Mouse (Mus musculus) hindbrain, embryonic 11.5 days (tissue): ENCODE data around the gene Rcan3. TPM values are rescaled to one million over a fixed set of nuclear protein-coding genes. Genes with fewer than 3 reads are reported as not detected.

ENCODE experiments used
- ATAC-seq: fragments of 200-750 bp; cut with Nextera tagmentation; 2 replicates; pipeline ENCODE4 v1.8.0; 2017; ENCODE audit warnings: mild to moderate bottlenecking, moderate TSS enrichment, moderate library complexity; ENCODE audit not compliant: low FRiP score
- DNase-seq: peaks from one replicate; pipeline ENCODE4 v3.0.0-alpha.2; 2015; ENCODE audit warnings: low spot score
- H3K27ac ChIP-seq: fragments of 300-500 bp; sonication (generic); 2 replicates; pipeline ENCODE4 v1.5.1; 2014; ENCODE audit warnings: mild to moderate bottlenecking, low read depth, low read length
- H3K27me3 ChIP-seq: fragments of 300-500 bp; sonication (generic); 2 replicates; pipeline ENCODE4 v1.6.1; 2014; ENCODE audit warnings: mild to moderate bottlenecking, low read length, moderate library complexity, mixed read lengths; ENCODE audit not compliant: control insufficient read depth, insufficient read depth
- H3K36me3 ChIP-seq: fragments of 300-500 bp; sonication (generic); 2 replicates; pipeline ENCODE4 v1.6.1; 2014; ENCODE audit warnings: mild to moderate bottlenecking, low read length, moderate library complexity, mixed read lengths; ENCODE audit not compliant: control insufficient read depth, insufficient read depth
- H3K4me1 ChIP-seq: fragments of 300-500 bp; sonication (generic); replicated peaks from 2 replicates; pipeline ENCODE4 v1.6.1; 2014; ENCODE audit warnings: low read length, mixed read lengths; ENCODE audit not compliant: control insufficient read depth, insufficient read depth
- H3K4me2 ChIP-seq: fragments of 300-500 bp; sonication (generic); replicated peaks from 2 replicates; pipeline ENCODE4 v1.6.1; 2014; ENCODE audit warnings: mild to moderate bottlenecking, low read depth, low read length
- H3K4me3 ChIP-seq: fragments of 300-500 bp; sonication (generic); 2 replicates; pipeline ENCODE4 v1.5.1; 2014; ENCODE audit warnings: low read depth, low read length
- H3K9ac ChIP-seq: fragments of 300-500 bp; sonication (generic); 2 replicates; pipeline ENCODE4 v1.6.1; 2014; ENCODE audit warnings: low read depth, low read length
- H3K9me3 ChIP-seq: fragments of 300-500 bp; sonication (generic); 2 replicates; pipeline ENCODE4 v1.6.1; 2016; ENCODE audit warnings: low read length; ENCODE audit not compliant: control insufficient read depth
- WGBS: fragments of 180-500 bp; shearing (Covaris S2); extraction: QIAGEN DNeasy Blood & Tissue Kit; methylation state at CpG from one replicate; pipeline ENCODE4 v1.1.7; 2014; 5-methylcytosine and 5-hydroxymethylcytosine counted together
- polyA plus RNA-seq: library from polyadenylated mRNA; unstranded; fragments of >200 nt; fragmentation: Nextera tagmentation; extraction: Ambion mirVana; gene quantifications from 2 replicates; pipeline ENCODE4 v1.2.1, GENCODE M21; 2014

The Rcan3 gene
- polyA plus RNA-seq, 1 experiment from 2014 or later, result 13.9 TPM

DNA sequence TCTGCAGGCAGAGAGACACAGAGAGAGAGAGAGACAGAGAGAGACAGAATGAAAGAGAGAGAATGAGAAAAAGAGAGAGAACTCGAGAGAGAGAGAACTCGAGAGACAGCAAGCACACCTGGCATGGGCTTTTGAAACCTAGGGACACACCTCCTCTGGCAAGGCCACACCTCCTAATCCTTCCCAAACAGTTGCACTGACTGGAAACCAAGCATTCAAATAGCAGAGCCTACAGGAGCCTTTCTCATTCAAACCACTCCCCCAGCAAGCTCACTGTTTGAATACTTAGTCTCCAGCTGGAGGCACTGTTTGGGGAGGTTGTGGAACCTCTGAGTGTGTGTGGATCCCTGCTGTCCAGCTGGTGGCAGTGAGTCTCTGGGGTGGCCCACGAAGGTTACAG is 40.9 kb downstream of the Rcan3 start:
- WGBS, result 65% methylated on average over 3 of the region's 3 CpGs
- peaks cover 2% of the 10 kb centered on the region; the same call in 1 of the 2 replicates for H3K4me1 ChIP-seq
- H3K9me3 ChIP-seq, result no peaks in the 10 kb centered on the region
- H3K4me3 ChIP-seq, result no peak overlapping the region
- ATAC-seq (no peak), DNase-seq (no peak)
- H3K4me2 ChIP-seq, result no peak overlapping the region
- H3K27me3 ChIP-seq, result peaks cover 13% of the 10 kb centered on the region
- no peaks in the 10 kb centered on the region for H3K36me3 ChIP-seq
- H3K9ac ChIP-seq, result no peak overlapping the region
- H3K27ac ChIP-seq, result no peak overlapping the region

DNA sequence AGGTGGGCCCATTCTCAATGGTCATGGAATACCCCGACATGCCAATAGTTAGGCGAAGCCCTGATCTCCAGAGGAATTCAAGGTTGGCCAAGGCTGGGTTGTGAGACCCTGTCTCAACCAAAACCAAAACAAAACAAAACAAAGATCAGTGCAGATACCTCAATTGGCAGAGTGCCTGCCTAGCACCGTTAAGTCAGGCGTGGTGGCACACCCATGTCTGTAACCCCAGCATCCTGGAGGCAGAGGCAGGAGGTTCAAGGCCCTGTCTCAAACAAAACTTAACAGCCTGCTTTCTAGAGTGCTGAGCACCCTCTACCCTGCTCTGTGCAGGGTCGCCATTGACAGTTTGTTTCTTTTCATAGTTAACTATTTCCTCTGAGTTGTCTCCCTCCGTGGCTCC is 42.6 kb downstream of the Rcan3 start:
- Histone ChIP-seq H3K4me1 (no peaks in the 10 kb centered on the region), H3K36me3 (no peaks in the 10 kb centered on the region), H3K4me2 (no peak overlapping the region), H3K9me3 (no peaks in the 10 kb centered on the region), H3K27ac (no peak overlapping the region), H3K4me3 (no peak overlapping the region), H3K27me3 (no peaks in the 10 kb centered on the region), H3K9ac (no peak overlapping the region)
- ATAC-seq (no peak), DNase-seq (no peak)
- WGBS, result 74% methylated on average over 6 of the region's 6 CpGs

DNA sequence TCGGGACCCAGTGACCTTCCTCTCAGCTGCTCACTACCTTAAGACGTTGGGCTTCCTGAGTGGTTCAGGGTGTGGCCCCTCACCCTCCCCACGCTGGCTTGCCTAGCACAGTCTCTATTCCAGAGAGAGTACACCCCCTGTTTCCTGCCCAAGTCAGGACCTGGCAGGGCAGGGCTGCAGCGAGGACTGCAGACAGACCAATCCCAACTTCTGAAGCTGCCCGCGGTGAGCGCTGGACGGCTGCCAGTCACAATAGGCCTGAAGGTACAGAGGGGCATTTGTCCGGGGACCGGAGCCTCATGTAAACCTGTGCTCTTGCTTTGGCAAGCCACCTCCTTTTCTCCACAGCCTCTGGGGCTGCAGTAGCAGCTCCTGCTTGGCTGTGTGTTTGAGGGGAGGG is 48.0 kb downstream of the Rcan3 start:
- H3K4me1 ChIP-seq, result no peaks in the 10 kb centered on the region
- H3K36me3 ChIP-seq, result no peaks in the 10 kb centered on the region
- DNase-seq (no peak), ATAC-seq (no peak)
- no peak overlapping the region for H3K4me2 ChIP-seq
- H3K27ac ChIP-seq, result no peak overlapping the region
- no peak overlapping the region for H3K9ac ChIP-seq
- no peaks in the 10 kb centered on the region for H3K9me3 ChIP-seq
- H3K27me3 ChIP-seq, result no peaks in the 10 kb centered on the region
- 62% methylated on average over 10 of the region's 10 CpGs for WGBS
- H3K4me3 ChIP-seq, result no peak overlapping the region

DNA sequence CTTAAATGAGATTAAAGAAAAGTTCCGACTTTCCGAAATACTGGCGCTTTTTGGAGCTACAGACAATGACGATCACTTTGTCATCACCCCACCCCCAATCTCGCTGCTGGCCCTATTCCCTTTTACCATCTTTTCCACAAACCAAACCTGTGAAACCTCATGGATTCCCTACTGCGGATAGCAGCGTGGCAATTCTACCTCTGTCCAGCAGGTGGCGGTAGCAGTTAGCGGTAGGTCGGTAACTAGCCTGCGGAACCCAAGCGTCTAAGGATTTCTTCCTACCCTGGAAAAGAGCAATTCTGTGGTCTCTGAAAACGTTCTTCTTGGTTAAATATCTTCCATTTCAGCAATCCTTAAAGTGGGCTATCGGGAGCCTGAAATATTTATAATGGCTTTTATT is 51.3 kb downstream of the Rcan3 start:
- no peaks in the 10 kb centered on the region for H3K9me3 ChIP-seq
- no peak overlapping the region for H3K4me2 ChIP-seq
- no peak overlapping the region for H3K4me3 ChIP-seq
- ATAC-seq, result no peak
- no peak overlapping the region for H3K27ac ChIP-seq
- no peaks in the 10 kb centered on the region for H3K27me3 ChIP-seq
- peak; percentile 91 for DNase-seq
- 8% methylated on average over 14 of the region's 14 CpGs for WGBS
- no peaks in the 10 kb centered on the region for H3K4me1 ChIP-seq
- H3K9ac ChIP-seq, result no peak overlapping the region
- H3K36me3 ChIP-seq, result no peaks in the 10 kb centered on the region

DNA sequence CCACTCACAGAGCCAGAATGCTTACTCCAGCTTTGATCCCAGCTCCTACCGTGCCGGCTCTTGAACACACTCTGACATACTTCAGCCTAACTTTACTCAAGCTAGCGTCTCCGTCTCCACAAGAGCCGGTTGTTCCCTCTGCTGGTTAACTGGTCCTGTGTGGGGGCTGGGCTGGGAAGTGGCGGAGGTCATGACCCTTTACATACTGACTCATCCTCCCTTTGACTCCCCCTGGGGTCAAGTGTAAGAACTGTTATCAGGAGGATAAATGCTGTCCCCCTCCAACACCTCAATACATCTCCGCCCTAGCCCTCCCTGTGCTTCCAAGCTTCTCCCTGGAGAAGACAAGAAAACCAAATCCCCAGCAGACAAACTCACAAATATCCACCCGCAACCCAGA is 52.3 kb downstream of the Rcan3 start:
- 37% methylated on average over 8 of the region's 8 CpGs for WGBS
- H3K36me3 ChIP-seq, result no peaks in the 10 kb centered on the region
- no peak overlapping the region for H3K9ac ChIP-seq
- no peak overlapping the region for H3K4me2 ChIP-seq
- no peaks in the 10 kb centered on the region for H3K4me1 ChIP-seq
- DNase-seq (no peak), ATAC-seq (no peak)
- no peak overlapping the region for H3K4me3 ChIP-seq
- no peak overlapping the region for H3K27ac ChIP-seq
- no peaks in the 10 kb centered on the region for H3K9me3 ChIP-seq
- H3K27me3 ChIP-seq, result no peaks in the 10 kb centered on the region

DNA sequence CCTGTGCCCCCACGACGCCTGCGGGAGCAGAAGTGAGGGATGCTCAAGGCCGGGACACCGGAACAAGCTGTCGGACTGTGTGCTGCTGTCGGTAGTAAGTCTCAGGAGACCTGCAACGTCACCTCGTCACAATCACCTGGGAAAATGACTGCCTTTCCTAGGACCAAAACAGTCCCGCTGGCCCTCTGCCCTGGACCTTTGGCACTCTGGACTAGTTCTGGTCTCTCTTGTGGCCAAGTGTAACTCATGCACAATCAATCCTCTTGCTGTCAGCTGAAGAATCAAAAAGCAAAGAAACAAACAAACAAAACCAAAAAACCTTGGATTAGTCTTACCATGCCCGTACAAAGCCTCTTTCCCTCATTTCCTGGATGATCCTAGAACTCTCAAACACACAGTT is 56.4 kb downstream of the Rcan3 start:
- Histone ChIP-seq H3K36me3 (no peaks in the 10 kb centered on the region), H3K27me3 (no peaks in the 10 kb centered on the region), H3K4me2 (no peak overlapping the region), H3K4me1 (no peaks in the 10 kb centered on the region), H3K27ac (no peak overlapping the region), H3K9ac (no peak overlapping the region), H3K4me3 (no peak overlapping the region), H3K9me3 (no peaks in the 10 kb centered on the region)
- DNase-seq (no peak), ATAC-seq (no peak)
- WGBS, result 83% methylated on average over 11 of the region's 11 CpGs

DNA sequence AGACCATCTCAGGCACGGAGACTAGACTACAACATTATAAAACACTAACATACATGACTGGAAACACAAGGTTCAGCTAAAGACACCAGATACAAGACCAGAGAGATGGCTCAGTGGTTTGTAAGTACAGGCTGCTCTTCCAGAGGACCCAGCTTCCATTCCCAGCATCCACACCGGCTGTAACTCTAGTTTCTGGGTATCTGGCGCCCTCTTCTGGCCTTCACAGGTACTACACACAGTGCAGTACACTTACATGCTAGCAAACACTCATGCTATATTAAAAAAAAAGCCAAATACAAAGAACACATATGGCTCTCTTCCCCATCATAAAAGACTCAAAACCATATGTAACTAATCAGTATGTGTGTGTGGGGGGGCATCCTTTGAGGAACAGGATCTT is 58.2 kb downstream of the Rcan3 start:
- H3K4me3 ChIP-seq, result no peak overlapping the region
- H3K9me3 ChIP-seq, result no peaks in the 10 kb centered on the region
- no peak overlapping the region for H3K4me2 ChIP-seq
- H3K27ac ChIP-seq, result no peak overlapping the region
- 64% methylated on average over 3 of the region's 3 CpGs for WGBS
- DNase-seq (no peak), ATAC-seq (no peak)
- H3K27me3 ChIP-seq, result no peaks in the 10 kb centered on the region
- H3K9ac ChIP-seq, result no peak overlapping the region
- H3K4me1 ChIP-seq, result no peaks in the 10 kb centered on the region
- no peaks in the 10 kb centered on the region for H3K36me3 ChIP-seq

DNA sequence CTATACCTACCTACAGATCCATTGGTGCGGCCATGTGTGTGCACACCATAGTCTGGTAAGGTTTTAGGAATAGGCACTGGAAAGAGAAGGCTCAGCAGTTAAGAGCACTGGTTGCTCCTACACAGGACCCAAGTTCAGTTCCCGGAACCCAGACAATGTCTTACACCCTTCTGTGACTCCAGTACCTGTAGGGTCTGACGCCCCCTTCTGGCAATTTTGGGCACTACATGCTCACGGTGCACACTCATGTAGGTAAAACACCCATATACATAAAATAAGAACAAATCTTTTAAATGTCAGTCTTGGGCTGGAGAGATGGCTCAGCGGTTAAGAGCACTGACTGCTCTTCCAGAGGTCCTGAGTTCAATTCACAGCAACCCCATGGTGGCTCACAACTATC is 60.4 kb downstream of the Rcan3 start:
- DNase-seq (no peak), ATAC-seq (no peak)
- Histone ChIP-seq H3K27me3 (no peaks in the 10 kb centered on the region), H3K4me3 (no peak overlapping the region), H3K4me2 (no peak overlapping the region), H3K27ac (no peak overlapping the region), H3K36me3 (no peaks in the 10 kb centered on the region), H3K4me1 (no peaks in the 10 kb centered on the region), H3K9me3 (no peaks in the 10 kb centered on the region), H3K9ac (no peak overlapping the region)
- 84% methylated on average over 5 of the region's 5 CpGs for WGBS

DNA sequence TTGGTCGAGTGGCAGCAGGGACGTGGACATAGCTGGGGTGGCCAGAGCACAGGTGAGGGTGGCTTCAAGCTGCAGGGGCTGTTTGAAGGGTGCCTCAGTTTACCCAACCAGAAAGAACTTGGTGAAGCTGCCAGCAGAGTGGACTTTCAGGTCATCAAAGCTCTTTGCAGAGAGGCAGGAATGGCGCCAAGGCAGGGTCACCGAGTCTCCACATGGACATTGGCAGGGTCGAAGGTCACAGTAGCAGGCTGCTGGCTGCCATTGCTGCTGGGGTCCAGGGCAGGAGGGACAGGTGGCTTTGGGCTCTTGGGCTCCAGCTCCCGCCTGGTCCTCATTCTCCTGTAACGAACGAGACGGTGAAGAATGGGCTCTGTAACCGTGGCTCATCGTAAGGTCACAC is 63.3 kb downstream of the Rcan3 start:
- no peak overlapping the region for H3K9ac ChIP-seq
- no peak overlapping the region for H3K4me3 ChIP-seq
- no peaks in the 10 kb centered on the region for H3K27me3 ChIP-seq
- H3K27ac ChIP-seq, result no peak overlapping the region
- H3K4me1 ChIP-seq, result no peaks in the 10 kb centered on the region
- DNase-seq, result no peak
- WGBS, result 71% methylated on average over 11 of the region's 11 CpGs
- no peaks in the 10 kb centered on the region for H3K36me3 ChIP-seq
- ATAC-seq, result no peak
- no peak overlapping the region for H3K4me2 ChIP-seq
- no peaks in the 10 kb centered on the region for H3K9me3 ChIP-seq
